Mouse (Mus musculus) liver, embryonic 14.5 days (tissue): ENCODE measurements at regions not wholly inside any gene's neighbourhood (a gene's known extent, or its start where the extent isn't known, plus 50 kb on each side); places are given as distances from the start of the nearest gene placed in this dataset.

Experiments used
- CTCF ChIP-seq: IDR thresholded peaks from 2 replicates; pipeline ENCODE4 v1.5.1; 2016; ENCODE audit warnings: antibody characterized with exemption, low read depth, control low read depth
- EP300 ChIP-seq: IDR thresholded peaks from 2 replicates; pipeline ENCODE4 v1.6.1; 2016; ENCODE audit warnings: antibody characterized with exemption, low read depth

GRCm38 (mm10) chr16:30678708-30679492 lies 79.4 kb downstream of the Fam43a start:
- TF ChIP-seq CTCF (no peak), EP300 (no peak)
